Mouse (Mus musculus): ENCODE data around the gene Dnah3. TPM values are rescaled to one million over a fixed set of nuclear protein-coding genes. Genes with fewer than 3 reads are reported as not detected.

Dnah3 gene
- polyA plus RNA-seq, 1 experiment from 2014 or later = 0.70 TPM

GRCm38 (mm10) chr7:119911727-119912126, 183.4 kb downstream of the Dnah3 start:
- no peak for ATAC-seq (ENCODE audit: low read depth)
- WGBS = 66% methylated on average over 3 of the region's 3 CpGs
- no peak overlapping the region for H3K27ac ChIP-seq (replicated peaks; ENCODE audit: low read depth, low read length)

GRCm38 (mm10) chr7:119906523-119907215, 188.4 kb downstream of the Dnah3 start:
- no peaks in the 10 kb centered on the region for H3K9me3 ChIP-seq (ENCODE audit: control insufficient read depth, low read length)
- H3K36me3 ChIP-seq (ENCODE audit: control insufficient read depth, insufficient read depth, low read length) = no peaks in the 10 kb centered on the region
- DNase-seq (ENCODE audit: low spot score) (no peak), ATAC-seq (ENCODE audit: low read depth) (no peak)
- no peaks in the 10 kb centered on the region for H3K27me3 ChIP-seq (replicated peaks; ENCODE audit: control insufficient read depth, insufficient read depth, low read length)
- H3K4me1 ChIP-seq (ENCODE audit: control insufficient read depth, insufficient read depth, low read length) = no peaks in the 10 kb centered on the region
- no peak overlapping the region for H3K27ac ChIP-seq (replicated peaks; ENCODE audit: low read depth, low read length)
- WGBS = 86% methylated on average over 3 of the region's 3 CpGs
- no peak overlapping the region for H3K4me3 ChIP-seq (ENCODE audit: low read depth, low read length)
- no peak overlapping the region for H3K9ac ChIP-seq (ENCODE audit: low read depth, low read length)
- H3K4me2 ChIP-seq (ENCODE audit: low read depth, low read length) = no peak overlapping the region

More at GRCm38 (mm10) chr7:119911727-119912126, 183.4 kb downstream of the Dnah3 start:
- no peaks in the 10 kb centered on the region for H3K27me3 ChIP-seq (replicated peaks; ENCODE audit: control insufficient read depth, insufficient read depth, low read length)
- H3K36me3 ChIP-seq (ENCODE audit: control insufficient read depth, insufficient read depth, low read length) = no peaks in the 10 kb centered on the region
- no peak overlapping the region for H3K4me3 ChIP-seq (ENCODE audit: low read depth, low read length)
- no peak overlapping the region for H3K4me2 ChIP-seq (ENCODE audit: low read depth, low read length)
- DNase-seq (ENCODE audit: low spot score) = no peak
- H3K4me1 ChIP-seq (ENCODE audit: control insufficient read depth, insufficient read depth, low read length) = no peaks in the 10 kb centered on the region
- H3K9me3 ChIP-seq (ENCODE audit: control insufficient read depth, low read length) = no peaks in the 10 kb centered on the region
- H3K9ac ChIP-seq (ENCODE audit: low read depth, low read length) = no peak overlapping the region

GRCm38 (mm10) chr7:119899386-119900057, 195.6 kb downstream of the Dnah3 start:
- H3K27ac ChIP-seq (replicated peaks; ENCODE audit: low read depth, low read length) = no peak overlapping the region
- no peak overlapping the region for H3K9ac ChIP-seq (ENCODE audit: low read depth, low read length)
- H3K4me3 ChIP-seq (ENCODE audit: low read depth, low read length) = no peak overlapping the region
- 72% methylated on average over 3 of the region's 3 CpGs for WGBS
- no peaks in the 10 kb centered on the region for H3K27me3 ChIP-seq (replicated peaks; ENCODE audit: control insufficient read depth, insufficient read depth, low read length)
- no peak overlapping the region for H3K4me2 ChIP-seq (ENCODE audit: low read depth, low read length)
- no peaks in the 10 kb centered on the region for H3K36me3 ChIP-seq (ENCODE audit: control insufficient read depth, insufficient read depth, low read length)
- peaks cover 10% of the 10 kb centered on the region for H3K4me1 ChIP-seq (ENCODE audit: control insufficient read depth, insufficient read depth, low read length)
- no peak for DNase-seq (ENCODE audit: low spot score)
- ATAC-seq (ENCODE audit: low read depth) = no peak
- no peaks in the 10 kb centered on the region for H3K9me3 ChIP-seq (ENCODE audit: control insufficient read depth, low read length)

GRCm38 (mm10) chr7:119898247-119898856, 196.7 kb downstream of the Dnah3 start:
- Histone ChIP-seq H3K36me3 (ENCODE audit: control insufficient read depth, insufficient read depth, low read length) (no peaks in the 10 kb centered on the region), H3K4me1 (ENCODE audit: control insufficient read depth, insufficient read depth, low read length) (peaks cover 17% of the 10 kb centered on the region), H3K9ac (ENCODE audit: low read depth, low read length) (no peak overlapping the region), H3K4me2 (ENCODE audit: low read depth, low read length) (no peak overlapping the region), H3K27me3 (replicated peaks; ENCODE audit: control insufficient read depth, insufficient read depth, low read length) (no peaks in the 10 kb centered on the region), H3K27ac (replicated peaks; ENCODE audit: low read depth, low read length) (no peak overlapping the region), H3K9me3 (ENCODE audit: control insufficient read depth, low read length) (no peaks in the 10 kb centered on the region), H3K4me3 (ENCODE audit: low read depth, low read length) (no peak overlapping the region)
- ATAC-seq (ENCODE audit: low read depth) (no peak), DNase-seq (ENCODE audit: low spot score) (no peak)
- whole genome bisulfite sequencing = 51% methylated on average over 1 of the region's 1 CpGs

- no peaks in the 10 kb centered on the region for H3K9me3 ChIP-seq (ENCODE audit: control insufficient read depth, low read length)
- ATAC-seq (ENCODE audit: low read depth) (no peak), DNase-seq (ENCODE audit: low spot score) (no peak)
- no peak overlapping the region for H3K27ac ChIP-seq (replicated peaks; ENCODE audit: low read depth, low read length)
- no peaks in the 10 kb centered on the region for H3K36me3 ChIP-seq (ENCODE audit: control insufficient read depth, insufficient read depth, low read length)
- no peaks in the 10 kb centered on the region for H3K27me3 ChIP-seq (replicated peaks; ENCODE audit: control insufficient read depth, insufficient read depth, low read length)
- H3K4me1 ChIP-seq (ENCODE audit: control insufficient read depth, insufficient read depth, low read length) = peaks cover 20% of the 10 kb centered on the region
- 91% methylated on average over 8 of the region's 8 CpGs for WGBS
- H3K4me3 ChIP-seq (ENCODE audit: low read depth, low read length) = no peak overlapping the region
- H3K9ac ChIP-seq (ENCODE audit: low read depth, low read length) = no peak overlapping the region
- no peak overlapping the region for H3K4me2 ChIP-seq (ENCODE audit: low read depth, low read length)
Observed at GRCm38 (mm10) chr7:119897521-119898109, 197.5 kb downstream of the Dnah3 start.

GRCm38 (mm10) chr7:119895639-119896512, 199.2 kb downstream of the Dnah3 start, which contains the start of the genes Lyrm1 and Dcun1d3:
TSS of gene Lyrm1 (plus strand) at chr7:119895861.
TSS of gene Dcun1d3 (minus strand) at chr7:119896298.
- ATAC-seq (ENCODE audit: low read depth) = peak; percentile 98
- Histone ChIP-seq H3K9ac (ENCODE audit: low read depth, low read length) (peak within 1 kb of the TSS; percentile 80), H3K27me3 (replicated peaks; ENCODE audit: control insufficient read depth, insufficient read depth, low read length) (no peaks in the 10 kb centered on the region), H3K4me3 (ENCODE audit: low read depth, low read length) (peak within 1 kb of the TSS; percentile 61), H3K9me3 (ENCODE audit: control insufficient read depth, low read length) (no peaks in the 10 kb centered on the region), H3K27ac (replicated peaks; ENCODE audit: low read depth, low read length) (peak within 1 kb of the TSS; percentile 94), H3K4me2 (ENCODE audit: low read depth, low read length) (peak within 1 kb of the TSS; percentile 85), H3K4me1 (ENCODE audit: control insufficient read depth, insufficient read depth, low read length) (peaks cover 20% of the 10 kb centered on the region), H3K36me3 (ENCODE audit: control insufficient read depth, insufficient read depth, low read length) (no peaks in the 10 kb centered on the region)
- WGBS = under 1% methylated on average over 62 of the region's 63 CpGs
- DNase-seq (ENCODE audit: low spot score) = peak; percentile 99

GRCm38 (mm10) chr7:119894818-119895544, 200.1 kb downstream of the Dnah3 start:
- H3K4me3 ChIP-seq (ENCODE audit: low read depth, low read length) = peak overlapping the region; percentile 61
- H3K4me1 ChIP-seq (ENCODE audit: control insufficient read depth, insufficient read depth, low read length) = peaks cover 20% of the 10 kb centered on the region
- WGBS = under 1% methylated on average over 15 of the region's 15 CpGs
- peak overlapping the region; percentile 85 for H3K4me2 ChIP-seq (ENCODE audit: low read depth, low read length)
- peak overlapping the region; percentile 80 for H3K9ac ChIP-seq (ENCODE audit: low read depth, low read length)
- H3K27ac ChIP-seq (replicated peaks; ENCODE audit: low read depth, low read length) = peak overlapping the region; percentile 94
- DNase-seq (ENCODE audit: low spot score) (no peak), ATAC-seq (ENCODE audit: low read depth) (peak; percentile 48; the same call in 1 of the 2 replicates)
- H3K9me3 ChIP-seq (ENCODE audit: control insufficient read depth, low read length) = no peaks in the 10 kb centered on the region
- H3K36me3 ChIP-seq (ENCODE audit: control insufficient read depth, insufficient read depth, low read length) = no peaks in the 10 kb centered on the region
- no peaks in the 10 kb centered on the region for H3K27me3 ChIP-seq (replicated peaks; ENCODE audit: control insufficient read depth, insufficient read depth, low read length)
